Mouse (Mus musculus) olfactory bulb, adult 2 months (tissue): ENCODE results near the gene Ip6k3.

Experiments used
- CTCF ChIP-seq: fragments of 200-500 bp; IDR thresholded peaks from 2 replicates; pipeline ENCODE4 v1.5.1; 2012; ENCODE audit warnings: low read depth, mild to moderate bottlenecking, low read length, moderate library complexity; ENCODE audit not compliant: insufficient read depth
- POLR2A ChIP-seq: fragments of 200-500 bp; IDR thresholded peaks from 2 replicates; pipeline ENCODE4 v1.6.1; 2012; ENCODE audit warnings: mild to moderate bottlenecking, low read depth, low read length, moderate library complexity; ENCODE audit not compliant: insufficient read depth

- TF ChIP-seq CTCF (no peak), POLR2A (no peak)
Measured at GRCm38 (mm10) chr17:27129819-27130218, 37.8 kb downstream of the Ip6k3 start.
